22 mouse cellular contexts compared by ENCODE assay signal in genomic region chr2:170903367-170903766, GRCm38 (mm10).
DNase-seq lines count a peak whose midpoint lies in the region; ATAC-seq lines count a peak whose summit lies in the region.
"Had no signal": no experiment of that assay in that cellular context is flagged by ENCODE, and none has a peak within 500 bp of the region (broad histone marks: within the 10 kb centered on the region; RNA-seq: fewer than 3 reads in every experiment).

No protein-coding gene starts in this region.

- H3K9me3 ChIP-seq in midbrain, embryonic 10.5 days (replicated peaks): peaks cover 9% of the 10 kb centered on the region; the same call in 1 of the 2 replicates
- H3K9me3 ChIP-seq in midbrain, embryonic 14.5 days (ENCODE audit: control insufficient read depth, low read length): no peaks in the 10 kb centered on the region; the same call in 1 of the 2 replicates
- no peaks in the 10 kb centered on the region for H3K9me3 ChIP-seq in forebrain, embryonic 15.5 days
- H3K9me3 ChIP-seq: embryonic facial prominence, embryonic 13.5 days had no signal

- H3K27me3 ChIP-seq in midbrain, embryonic 10.5 days (ENCODE audit: low read depth, poor library complexity, severe bottlenecking): no peaks in the 10 kb centered on the region
- no peaks in the 10 kb centered on the region for H3K27me3 ChIP-seq in midbrain, embryonic 14.5 days (ENCODE audit: control insufficient read depth, insufficient read depth, low read length)
- no peaks in the 10 kb centered on the region for H3K27me3 ChIP-seq in forebrain, embryonic 15.5 days
- H3K27me3 ChIP-seq: CH12.LX; embryonic facial prominence, embryonic 13.5 days; limb, embryonic 12.5 days; liver, embryonic 13.5 days had no signal

- no peak overlapping the region for H3K4me3 ChIP-seq in midbrain, embryonic 10.5 days
- H3K4me3 ChIP-seq in midbrain, embryonic 14.5 days (replicated peaks; ENCODE audit: low read depth, low read length): no peak overlapping the region
- no peak overlapping the region for H3K4me3 ChIP-seq in forebrain, embryonic 15.5 days
- H3K4me3 ChIP-seq: embryonic facial prominence, embryonic 13.5 days; limb, embryonic 12.5 days; liver, embryonic 13.5 days had no signal

- H3K27ac ChIP-seq in midbrain, embryonic 10.5 days (replicated peaks): peak overlapping the region; percentile 1; the same call in 1 of the 2 replicates
- no peak overlapping the region for H3K27ac ChIP-seq in midbrain, embryonic 14.5 days (replicated peaks; ENCODE audit: low read depth, low read length)
- H3K27ac ChIP-seq in forebrain, embryonic 15.5 days (replicated peaks): peak overlapping the region; percentile 68
- H3K27ac ChIP-seq: embryonic facial prominence, embryonic 13.5 days; limb, embryonic 12.5 days; liver, embryonic 13.5 days; stomach, postnatal 0 days had no signal

- no peak overlapping the region for H3K4me2 ChIP-seq in midbrain, embryonic 14.5 days (ENCODE audit: low read length)
- H3K4me2 ChIP-seq in forebrain, embryonic 15.5 days (replicated peaks): no peak overlapping the region
- H3K4me2 ChIP-seq: embryonic facial prominence, embryonic 13.5 days; heart, embryonic 11.5 days; limb, embryonic 12.5 days; liver, embryonic 13.5 days; lung, embryonic 14.5 days had no signal

- H3K36me3 ChIP-seq in midbrain, embryonic 10.5 days: no peaks in the 10 kb centered on the region
- no peaks in the 10 kb centered on the region for H3K36me3 ChIP-seq in midbrain, embryonic 14.5 days (ENCODE audit: control insufficient read depth, insufficient read depth, low read length)
- H3K36me3 ChIP-seq in forebrain, embryonic 15.5 days: no peaks in the 10 kb centered on the region
- H3K36me3 ChIP-seq: embryonic facial prominence, embryonic 13.5 days; limb, embryonic 12.5 days; liver, embryonic 13.5 days had no signal

- peaks cover 15% of the 10 kb centered on the region for H3K4me1 ChIP-seq in midbrain, embryonic 10.5 days
- H3K4me1 ChIP-seq in midbrain, embryonic 14.5 days (ENCODE audit: control insufficient read depth, insufficient read depth, low read length): peaks cover 13% of the 10 kb centered on the region
- peaks cover 12% of the 10 kb centered on the region for H3K4me1 ChIP-seq in forebrain, embryonic 15.5 days
- H3K4me1 ChIP-seq: embryonic facial prominence, embryonic 13.5 days; liver, embryonic 13.5 days had no signal

- H3K9ac ChIP-seq in midbrain, embryonic 14.5 days (replicated peaks; ENCODE audit: low read length): no peak overlapping the region
- H3K9ac ChIP-seq in forebrain, embryonic 15.5 days (replicated peaks): no peak overlapping the region
- H3K9ac ChIP-seq: embryonic facial prominence, embryonic 13.5 days; limb, embryonic 12.5 days; liver, embryonic 13.5 days; lung, embryonic 14.5 days had no signal

- no peak for ATAC-seq in midbrain, embryonic 14.5 days (ENCODE audit: low FRiP score, low TSS enrichment)
- no peak for ATAC-seq in forebrain, embryonic 15.5 days (replicated peaks)
- ATAC-seq: inflammation-experienced regulatory T-cells, adult 6 months had no signal

- 95% methylated on average over 9 of the region's 9 CpGs for WGBS in midbrain, embryonic 10.5 days
- WGBS in midbrain, embryonic 14.5 days: 96% methylated on average over 9 of the region's 9 CpGs
- 96% methylated on average over 9 of the region's 9 CpGs for WGBS in forebrain, embryonic 15.5 days

- DNase-seq in midbrain, embryonic 10.5 days (ENCODE audit: low spot score): no peak
- DNase-seq in midbrain, embryonic 14.5 days: no peak
- peak; percentile 44 for DNase-seq in ZHBTc4 (ENCODE audit: low read depth, low spot score)
- peak; percentile 15 for DNase-seq in testis, postnatal 14 days (ENCODE audit: low spot score)
- DNase-seq in c-Kit-positive CD71-positive TER-119-positive erythroid progenitor cells, embryonic 14.5 days (ENCODE audit: low spot score): no peak
- DNase-seq in urinary bladder, postnatal 4 days (ENCODE audit: low spot score in 2 of 2): no peak
- DNase-seq: adrenal gland, adult 8-10 months; cerebellum, postnatal 14 days; heart, postnatal 10 days; kidney, adult 9 months; kidney, postnatal 36 days; liver, embryonic 13.5 days; lung, embryonic 14.5 days; lung, postnatal 4 days; thymus, postnatal 25 days had no signal

Comparison
In these comparisons a context has a peak if more than half of its experiments do, and no peak if none do; other contexts are left out.
1. DNase-seq: peak in ZHBTc4 (single experiment) and testis, postnatal 14 days (single experiment); none in midbrain, embryonic 10.5 days (single experiment), midbrain, embryonic 14.5 days (single experiment), c-Kit-positive CD71-positive TER-119-positive erythroid progenitor cells, embryonic 14.5 days (single experiment) and urinary bladder, postnatal 4 days (0 of 2).